Mouse (Mus musculus): ENCODE results near the gene Susd4.

Susd4 gene

DNA sequence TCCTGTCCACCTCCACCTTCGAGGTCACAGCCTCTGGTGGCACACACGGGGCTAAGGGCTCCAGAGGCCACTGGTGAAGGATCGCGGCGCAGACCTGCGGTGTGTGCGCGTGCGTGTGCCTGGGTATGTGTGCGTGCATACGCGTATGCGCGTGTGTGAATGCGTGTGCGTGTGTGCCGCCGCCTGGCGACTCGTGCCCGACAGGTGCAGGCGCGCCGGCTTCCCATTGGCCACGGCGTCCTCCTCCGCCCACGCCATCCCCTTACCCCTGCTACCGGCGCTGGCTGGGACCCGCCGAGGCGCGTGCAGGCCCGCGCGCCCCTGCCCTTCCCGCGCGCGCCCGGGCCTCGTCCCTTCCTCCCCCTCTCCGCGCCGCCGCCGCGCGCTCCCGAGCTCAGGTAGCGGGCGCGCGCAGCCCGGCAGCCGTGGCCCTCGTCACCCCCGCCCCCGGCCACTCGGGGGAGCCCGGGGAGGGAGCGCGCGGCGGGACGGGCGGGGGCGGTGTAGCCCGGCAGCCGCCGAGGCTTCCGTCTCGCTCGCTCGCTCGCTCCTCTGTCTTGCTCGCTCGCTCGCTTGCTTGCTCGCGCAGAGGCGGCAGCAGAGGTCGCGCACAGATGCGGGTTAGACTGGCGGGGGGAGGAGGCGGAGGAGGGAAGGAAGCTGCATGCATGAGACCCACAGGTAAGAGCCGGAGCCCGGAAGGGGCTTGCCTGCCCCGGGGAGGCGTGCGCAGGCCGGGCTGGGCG lies at the start of gene Susd4:
Gene Susd4 (plus strand): TSS at position 145 of the 746 bp plus-strand sequence.
- peak; percentile 62 for DNase-seq (ENCODE audit: low spot score)

DNA sequence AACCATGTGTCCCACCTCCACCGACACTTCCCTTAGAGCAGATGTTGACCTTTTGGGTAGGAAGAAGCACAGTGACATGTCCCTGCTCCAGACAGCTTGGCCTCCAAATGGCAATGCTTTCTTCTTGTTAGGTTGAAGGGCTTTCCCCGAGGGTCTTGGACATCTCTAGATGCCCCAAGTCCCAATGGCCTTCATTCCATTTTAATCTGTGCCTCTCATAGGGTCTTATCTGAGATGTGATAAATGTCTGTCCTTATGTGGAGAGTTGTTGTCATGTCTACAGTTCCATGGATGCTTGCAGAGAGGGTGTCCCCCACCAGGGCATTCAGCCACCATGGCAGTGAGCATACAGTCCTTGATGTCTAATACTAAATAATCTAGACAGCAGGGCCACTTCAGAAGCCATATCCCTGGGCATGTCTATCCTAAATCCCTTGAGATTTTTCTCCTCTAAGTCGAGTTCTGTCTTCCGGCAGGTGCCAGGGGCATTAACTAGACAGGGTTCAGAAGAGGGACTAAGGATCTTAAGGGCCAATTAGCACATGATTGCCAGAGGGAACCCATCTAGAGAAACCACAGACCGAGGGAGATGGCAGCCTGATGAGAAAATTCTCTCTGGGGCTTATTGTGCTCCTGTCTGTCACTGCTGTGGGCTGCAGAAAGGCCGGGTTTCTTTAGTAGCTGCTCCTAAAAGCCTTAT lies 49.3 kb upstream of the Susd4 start:
- DNase-seq (ENCODE audit: low spot score) = no peak

DNA sequence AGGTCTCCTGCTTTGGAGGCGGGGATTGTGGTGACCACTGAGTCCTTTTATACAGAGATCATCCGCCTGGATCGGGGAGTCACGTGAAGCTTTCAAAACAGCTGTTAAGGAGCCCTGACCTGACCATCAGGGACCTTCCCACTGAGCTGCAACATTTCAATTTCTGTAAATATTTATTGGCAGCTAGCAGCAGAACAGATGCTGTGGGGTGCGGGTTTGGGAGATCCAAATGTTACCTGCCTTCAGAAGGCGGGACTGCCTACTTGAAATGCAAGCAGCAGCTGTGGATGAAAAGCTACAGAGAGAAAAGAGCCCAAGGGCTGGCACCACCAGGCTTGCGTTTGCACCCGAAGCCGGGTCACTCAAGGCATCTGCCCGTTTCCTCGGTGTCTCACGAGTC lies 36.1 kb upstream of the Susd4 start:
- no peak for DNase-seq (ENCODE audit: low spot score)

DNA sequence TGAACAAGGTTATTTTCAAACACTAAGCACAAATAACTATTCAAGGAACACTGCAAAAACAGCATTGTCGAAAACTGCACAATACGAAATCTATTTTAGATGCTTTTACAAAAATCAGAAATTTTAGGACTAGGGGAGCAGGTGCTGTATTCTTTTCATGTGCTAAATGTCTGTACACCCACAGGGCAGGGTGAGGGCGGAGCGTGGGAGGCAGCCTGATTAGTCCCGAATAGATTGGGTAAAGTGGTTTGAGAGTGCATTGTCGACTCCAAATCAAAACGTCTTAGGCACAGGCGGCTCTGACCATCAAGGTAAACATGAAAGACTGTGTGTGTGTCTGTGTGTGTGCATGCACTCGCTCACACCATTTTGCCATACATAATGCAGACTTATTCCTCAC lies 34.7 kb upstream of the Susd4 start:
- no peak for DNase-seq (ENCODE audit: low spot score)

DNA sequence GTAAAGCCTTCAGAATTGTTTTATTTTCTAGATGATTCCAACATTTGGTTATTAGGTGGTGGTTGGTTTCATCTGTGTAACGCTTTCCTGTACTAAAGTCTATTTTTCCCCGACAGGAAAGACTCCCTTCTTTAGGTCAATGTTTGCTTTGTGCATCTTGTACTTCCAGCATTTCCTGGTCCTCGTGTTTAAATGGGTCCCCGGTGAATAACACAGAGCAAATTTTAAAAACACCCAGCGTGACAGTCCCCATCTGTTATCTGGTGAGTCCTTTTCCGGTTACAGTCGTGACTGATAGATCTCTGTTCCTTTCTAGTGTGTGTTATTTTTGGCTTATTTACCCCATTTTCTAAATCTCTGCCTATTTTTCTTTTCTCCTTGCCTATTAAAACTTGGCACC lies 31.0 kb upstream of the Susd4 start:
- DNase-seq (ENCODE audit: low spot score) = no peak

DNA sequence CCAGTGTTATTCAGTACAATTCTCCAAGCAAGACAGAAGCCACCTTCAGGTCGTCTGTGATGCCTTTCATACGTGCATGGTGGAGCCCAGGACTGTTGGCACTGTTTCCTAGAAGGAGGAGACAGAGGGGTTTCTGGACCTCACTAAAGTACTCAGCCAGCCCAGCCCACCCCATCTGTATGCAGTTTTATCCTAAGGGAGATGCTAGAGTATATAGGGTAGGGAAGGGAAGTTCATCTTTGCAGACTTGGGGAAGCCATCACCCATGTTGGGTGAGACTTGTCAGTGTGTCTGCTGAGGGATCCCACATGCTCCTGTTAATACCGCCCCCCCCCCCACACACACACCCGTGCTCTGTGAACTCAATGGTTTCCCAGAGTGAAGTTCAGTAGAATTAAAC lies 27.8 kb upstream of the Susd4 start:
- DNase-seq (ENCODE audit: low spot score) = no peak

DNA sequence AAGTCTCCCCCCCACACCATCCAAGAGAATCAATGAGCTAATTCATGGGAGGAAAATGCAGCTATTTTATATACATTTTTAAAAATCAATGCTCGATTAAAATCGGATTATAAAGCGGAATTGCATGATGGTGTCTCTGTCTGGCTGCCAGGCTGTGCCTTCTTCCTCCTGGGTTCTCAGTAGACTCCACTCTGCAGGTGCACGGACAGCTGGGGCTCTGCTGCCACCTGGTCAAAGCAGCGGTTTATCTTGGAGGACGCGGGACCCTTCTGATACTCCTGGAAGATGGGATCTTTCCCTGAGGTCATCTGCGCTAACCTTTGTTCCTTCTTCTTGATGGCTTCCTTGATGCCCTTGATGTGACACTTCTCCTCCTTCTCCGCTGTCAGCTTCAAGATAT lies 16.6 kb upstream of the Susd4 start:
- no peak for DNase-seq (ENCODE audit: low spot score)

DNA sequence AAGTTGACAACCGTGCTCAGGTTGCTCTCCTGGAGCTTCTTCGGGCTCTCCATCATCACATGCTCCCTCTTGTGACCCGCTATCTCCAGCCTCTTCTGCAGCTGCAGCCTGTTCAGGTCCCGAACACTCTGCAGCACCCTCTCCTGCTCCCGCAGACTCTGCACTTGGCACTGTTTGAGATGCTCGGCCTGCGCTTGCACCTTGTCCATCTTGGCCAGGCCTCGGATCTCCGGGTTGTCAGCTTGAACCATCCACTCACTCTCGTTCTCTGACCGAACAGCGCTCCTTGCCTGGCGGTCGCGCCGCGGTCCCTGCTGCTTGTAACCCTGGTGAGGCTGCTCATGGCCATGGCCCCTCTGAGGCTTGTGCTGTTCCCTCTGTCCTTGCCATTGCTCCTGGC lies 15.8 kb upstream of the Susd4 start:
- no peak for DNase-seq (ENCODE audit: low spot score)

DNA sequence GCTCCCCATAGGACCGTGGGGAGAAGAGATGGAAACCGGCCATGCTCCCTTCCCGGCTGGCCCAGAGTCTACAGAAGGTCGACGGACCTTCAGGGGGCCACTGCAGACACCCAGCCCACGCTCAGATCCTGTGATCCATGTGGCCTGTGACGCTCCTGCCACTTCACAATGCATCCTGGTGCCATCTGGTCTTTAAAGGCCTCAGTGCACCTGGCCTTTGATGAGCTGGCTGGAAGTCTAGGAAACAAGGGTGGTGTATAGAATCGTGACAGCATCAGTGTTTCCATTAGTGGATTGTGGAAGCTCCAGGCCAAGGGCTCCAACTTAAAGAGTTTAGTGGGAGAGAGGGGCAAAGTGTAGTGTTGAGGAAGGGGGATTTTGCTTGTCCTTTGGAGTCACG lies 14.6 kb upstream of the Susd4 start, which contains the start of gene Ccdc185:
Gene Ccdc185 (minus strand): TSS at position 101 of the 400 bp plus-strand sequence.
- no peak for DNase-seq (ENCODE audit: low spot score)

DNA sequence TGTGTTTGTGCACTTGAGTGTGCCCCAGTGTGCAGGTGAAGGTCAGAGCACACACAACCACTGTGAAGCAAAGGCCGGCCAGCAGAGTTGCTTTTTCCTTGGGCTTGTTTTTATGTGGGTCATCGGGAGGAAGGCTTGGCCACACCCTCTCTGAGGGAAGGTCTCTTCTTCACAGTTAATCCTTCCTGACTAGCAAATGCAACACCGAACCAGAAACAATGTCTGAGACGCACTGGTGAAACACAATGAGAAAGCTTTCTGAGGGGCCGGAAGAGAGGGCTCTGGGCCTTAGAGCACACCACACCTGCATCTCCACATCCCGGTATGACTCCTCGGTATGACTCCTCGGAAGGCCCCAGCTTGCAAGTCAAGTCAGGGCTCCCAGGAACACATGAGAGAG lies 12.4 kb upstream of the Susd4 start:
- no peak for DNase-seq (ENCODE audit: low spot score)

DNA sequence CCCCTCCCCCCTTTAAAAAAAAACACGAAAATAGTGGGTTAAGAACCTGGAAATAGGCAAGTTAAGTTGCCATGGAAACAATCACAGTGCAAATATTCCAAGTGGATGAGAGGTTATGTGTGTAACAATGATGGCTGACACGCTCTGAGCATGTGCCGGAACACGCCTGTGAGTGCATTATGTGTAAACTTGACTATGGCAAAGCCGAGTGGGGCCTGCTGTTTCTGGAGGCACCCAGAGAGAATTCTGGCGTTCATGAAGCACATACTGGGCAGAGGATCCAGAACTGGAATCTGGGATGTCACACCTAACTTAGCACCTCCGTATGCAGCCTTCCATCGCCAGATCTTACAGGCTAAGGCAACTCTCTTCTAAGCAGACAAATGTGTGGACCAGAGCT lies 10.0 kb upstream of the Susd4 start:
- no peak for DNase-seq (ENCODE audit: low spot score)

DNA sequence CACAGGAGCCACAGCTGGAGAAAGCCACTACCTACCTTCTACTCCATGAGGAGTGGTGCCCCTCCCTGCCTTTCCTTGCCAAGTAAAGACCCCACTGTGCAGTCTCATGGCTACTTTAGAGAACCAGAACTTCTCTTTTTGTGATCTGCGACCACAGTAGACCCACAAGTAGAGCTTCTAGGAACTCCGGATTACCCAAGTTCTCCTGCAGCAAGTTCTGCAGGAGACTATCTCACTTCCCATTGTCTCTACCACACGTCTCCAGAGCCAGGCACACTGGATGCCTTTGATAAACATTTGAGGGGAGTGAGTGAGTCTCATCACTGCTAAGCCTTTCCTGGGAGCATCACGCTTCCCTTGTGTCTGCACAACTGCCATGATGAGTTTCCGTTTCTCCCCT lies 8.8 kb upstream of the Susd4 start:
- DNase-seq (ENCODE audit: low spot score) = no peak

DNA sequence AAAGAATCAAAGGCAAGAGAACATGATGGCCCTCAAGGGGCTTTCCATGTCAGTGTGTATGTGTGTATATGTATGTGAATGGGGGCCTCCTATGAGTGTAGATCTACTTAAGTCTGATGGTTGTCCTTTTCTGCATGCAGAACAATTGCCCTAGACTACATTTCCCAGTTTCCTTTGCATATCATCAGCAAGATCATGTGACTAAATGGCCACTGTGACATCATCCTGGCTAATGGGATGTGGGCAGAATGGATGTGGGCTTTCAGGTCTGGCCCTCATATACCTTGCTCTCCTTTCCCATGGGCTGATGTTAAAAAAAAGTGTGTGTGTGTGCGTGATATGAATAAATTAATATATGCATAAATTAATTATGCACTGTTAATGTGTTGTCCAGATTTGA lies 4.9 kb upstream of the Susd4 start:
- DNase-seq (ENCODE audit: low spot score) = no peak

DNA sequence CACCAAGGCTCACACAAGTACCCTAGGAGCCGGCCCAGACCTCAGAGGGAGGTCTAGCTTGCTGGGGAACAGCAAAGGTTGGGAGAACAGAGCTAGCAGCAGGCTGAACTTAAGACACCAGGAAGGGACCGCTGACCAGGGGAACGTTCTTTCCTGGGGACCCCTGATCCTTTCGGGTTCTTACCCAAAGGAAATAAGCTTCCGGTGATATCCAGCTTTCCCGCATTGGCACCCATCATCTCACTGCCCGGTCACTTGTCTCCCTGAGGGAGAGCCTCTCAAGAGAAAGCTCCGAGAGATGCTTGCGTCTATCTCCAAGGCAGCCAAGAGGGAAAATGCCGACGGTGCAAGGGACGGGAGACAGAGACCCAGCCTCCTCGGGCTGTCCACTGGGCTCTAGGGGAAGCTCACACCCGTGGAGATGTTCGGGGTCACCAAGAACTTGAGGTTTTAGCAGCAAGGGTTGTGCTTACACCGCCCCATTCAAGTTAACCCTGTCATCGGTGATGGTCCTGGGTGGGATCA lies 407 bp upstream of the Susd4 start:
- no peak for DNase-seq (ENCODE audit: low spot score)

DNA sequence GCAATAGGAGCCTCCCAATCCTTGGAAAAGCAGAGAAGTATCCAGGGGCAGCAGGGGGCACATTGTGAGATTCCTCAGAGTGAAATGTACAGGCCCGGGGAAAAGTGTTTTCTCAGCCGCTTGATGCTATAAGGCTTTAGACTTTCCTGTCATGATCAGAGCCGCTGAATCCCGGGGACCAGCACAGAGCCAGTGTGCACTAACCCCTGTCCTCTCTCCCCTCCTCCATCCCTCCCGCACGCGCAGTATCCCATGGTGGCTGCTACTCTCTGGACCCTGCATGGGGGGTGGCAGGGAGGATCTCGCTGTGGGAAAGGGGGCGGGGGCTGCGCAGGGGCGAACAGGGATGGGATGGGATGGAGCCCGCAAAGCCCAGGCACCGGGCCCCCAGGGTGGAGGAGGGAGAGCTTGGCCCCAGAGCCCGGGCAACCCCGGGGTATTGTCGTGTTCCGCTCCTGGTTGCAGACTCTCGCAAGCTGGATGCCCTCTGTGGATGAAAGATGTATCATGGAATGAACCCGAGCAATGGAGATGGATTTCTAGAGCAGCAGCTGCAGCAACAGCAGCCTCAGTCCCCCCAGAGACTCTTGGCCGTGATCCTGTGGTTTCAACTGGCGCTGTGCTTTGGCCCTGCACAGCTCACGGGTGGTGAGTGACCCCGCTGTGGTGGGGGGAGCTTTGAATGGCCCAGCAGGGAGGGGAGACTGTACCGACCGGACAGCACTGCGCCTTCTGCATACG lies 1.1 kb downstream of the Susd4 start:
- no peak for DNase-seq (ENCODE audit: low spot score)

DNA sequence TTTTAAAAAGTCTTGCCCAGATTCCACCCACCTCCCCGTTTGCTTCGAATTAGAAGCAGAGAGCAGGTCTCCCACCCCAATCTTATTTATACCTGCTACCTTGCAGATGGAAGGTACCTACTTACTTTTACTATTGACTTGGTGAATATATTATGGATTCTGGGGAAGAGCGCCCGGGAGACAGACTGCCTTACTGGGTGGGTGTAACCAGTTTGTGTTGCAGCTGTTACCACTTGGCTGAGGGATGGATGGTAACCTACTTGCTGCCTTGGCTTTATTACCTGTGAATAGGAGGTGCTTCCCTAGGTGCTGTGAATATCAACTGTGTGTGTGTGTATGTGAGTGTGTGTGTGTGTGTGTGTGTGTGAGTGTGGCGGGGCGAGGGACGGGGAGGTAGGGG lies 11.9 kb downstream of the Susd4 start:
- DNase-seq (ENCODE audit: low spot score) = no peak

DNA sequence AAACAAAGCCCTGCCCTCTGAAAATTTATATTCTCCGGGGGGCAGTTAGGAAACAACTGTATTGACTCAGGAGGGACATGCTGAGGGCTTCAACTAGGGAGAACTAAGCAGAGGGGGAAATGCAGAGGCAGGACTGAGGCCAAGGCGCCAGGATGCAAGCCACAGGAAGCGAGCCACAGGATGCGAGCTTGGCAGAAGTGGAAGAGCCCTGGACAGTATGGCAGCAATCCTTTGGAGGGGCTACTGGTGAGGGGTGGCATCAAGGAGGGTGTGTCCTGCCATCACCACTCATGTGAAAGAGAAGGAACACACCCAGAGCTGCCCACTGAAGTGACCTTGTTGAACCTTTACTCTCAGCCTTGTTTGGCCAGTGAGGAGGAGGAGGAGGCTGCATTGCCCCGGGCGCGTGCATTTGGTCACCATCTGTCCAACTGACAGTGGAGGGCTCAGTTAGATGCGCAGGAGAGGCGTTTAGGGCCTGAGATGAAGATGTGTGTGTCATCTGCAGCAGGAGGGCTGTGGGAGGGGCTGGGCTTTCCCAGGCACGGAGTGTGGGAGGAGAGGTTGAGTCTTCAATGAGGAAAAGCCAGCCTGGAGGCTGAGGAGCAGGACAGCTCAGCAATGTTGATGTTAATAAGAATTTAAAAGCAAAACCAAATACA lies 13.2 kb downstream of the Susd4 start:
- DNase-seq (ENCODE audit: low spot score) = no peak

DNA sequence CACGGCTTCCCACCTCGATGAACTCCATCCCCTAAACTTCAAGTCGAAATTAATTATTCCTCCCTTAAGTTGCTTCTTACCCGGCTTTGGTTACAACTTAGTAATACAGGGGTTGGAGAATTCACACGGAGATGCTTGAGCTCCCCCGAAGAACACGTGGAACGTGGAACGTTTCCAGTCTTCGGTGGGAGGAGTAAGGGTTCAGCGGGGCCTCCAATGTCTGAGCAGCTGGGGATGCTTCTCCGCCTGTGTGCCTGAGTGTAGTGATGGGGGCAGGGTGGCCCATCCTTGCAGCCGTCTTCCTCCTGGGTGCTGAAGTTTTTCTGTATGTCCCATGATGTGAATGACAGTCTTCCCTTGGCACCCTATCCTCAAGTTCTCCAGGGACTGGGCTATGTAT lies 14.6 kb downstream of the Susd4 start:
- DNase-seq (ENCODE audit: low spot score) = no peak

DNA sequence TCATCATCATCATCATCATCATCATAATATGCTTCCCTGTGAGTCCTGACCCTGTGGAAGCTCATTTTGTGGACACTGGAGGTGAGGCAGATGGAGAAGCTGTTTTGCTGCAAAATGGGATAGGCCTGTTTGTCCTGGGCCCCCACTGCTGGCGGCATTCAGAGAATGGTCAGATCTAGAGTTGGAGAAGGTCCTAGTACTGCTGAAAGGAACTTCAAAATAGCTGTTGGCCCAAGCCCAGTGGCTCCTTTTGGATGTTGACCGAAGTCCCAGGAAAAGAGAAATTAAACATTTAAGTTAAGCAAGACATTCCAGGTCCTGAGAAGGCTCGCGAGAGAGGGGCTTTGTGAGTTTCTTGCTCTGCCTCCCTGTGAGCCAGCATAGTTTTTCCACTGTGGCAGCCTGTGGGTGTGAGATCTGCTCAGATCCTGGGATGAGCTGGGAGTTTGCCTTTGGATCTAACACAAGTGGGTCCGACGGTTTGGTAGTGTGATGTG lies 15.4 kb downstream of the Susd4 start:
- DNase-seq (ENCODE audit: low spot score) = no peak

DNA sequence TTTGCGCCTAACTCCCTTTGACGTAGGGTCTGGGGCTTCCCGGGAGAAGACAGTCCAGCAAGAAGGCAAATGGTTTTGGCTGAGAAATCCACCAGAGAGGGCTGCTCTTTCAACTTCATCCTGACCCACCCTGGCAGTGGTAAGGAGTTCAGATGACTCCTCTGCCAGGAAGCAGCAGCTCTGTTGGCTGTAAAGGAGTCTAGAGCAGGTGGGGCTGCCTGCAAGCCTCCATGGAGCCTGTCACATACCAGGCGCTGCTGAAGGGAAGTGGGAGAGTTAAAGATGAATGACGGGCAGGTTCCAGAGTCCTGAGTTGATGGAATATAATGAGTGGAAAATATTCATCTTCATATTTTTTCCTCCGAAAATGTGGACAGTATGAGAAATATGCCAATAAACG lies 20.1 kb downstream of the Susd4 start:
- DNase-seq (ENCODE audit: low spot score) = no peak

DNA sequence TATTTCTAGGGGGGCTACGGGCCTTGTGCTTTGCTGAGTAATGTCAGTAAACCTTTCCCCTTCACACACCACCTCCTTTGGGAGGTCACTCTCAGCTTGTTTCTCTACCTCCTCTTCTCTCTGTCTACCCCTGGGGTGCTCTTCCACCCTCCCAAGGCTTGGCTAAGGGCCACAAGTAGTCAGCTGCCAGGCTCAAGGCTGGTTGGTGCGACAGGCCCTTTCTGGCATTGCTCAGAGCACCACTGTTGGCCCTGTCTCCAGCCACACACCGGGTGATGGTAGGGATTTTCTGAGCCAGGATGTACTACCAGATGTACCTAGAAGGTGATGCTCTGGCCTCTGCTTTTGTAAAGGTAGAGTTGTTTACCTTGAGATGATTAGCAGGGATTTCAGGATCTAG lies 21.1 kb downstream of the Susd4 start:
- DNase-seq (ENCODE audit: low spot score) = peak; percentile 22

DNA sequence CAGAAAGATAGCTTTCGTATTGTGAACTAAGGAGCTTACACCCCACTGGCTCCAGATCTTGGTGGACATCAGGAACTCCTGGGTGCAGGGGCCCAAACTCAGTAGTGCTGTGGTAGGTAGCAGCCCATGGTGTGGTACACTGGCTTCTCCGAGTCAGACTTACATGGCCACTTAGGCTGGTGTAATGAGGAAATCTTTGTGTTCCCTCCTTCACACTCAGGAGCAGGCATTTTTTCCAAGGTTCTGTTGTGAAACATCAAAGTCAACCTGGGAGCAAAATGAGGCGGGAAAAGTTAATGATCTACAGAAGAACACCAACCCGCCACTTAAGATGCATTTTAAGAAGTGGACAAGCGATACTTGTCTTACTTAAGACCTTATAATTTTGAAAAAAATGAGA lies 21.8 kb downstream of the Susd4 start:
- no peak for DNase-seq (ENCODE audit: low spot score)

Measured in ovary, postnatal 36 days (tissue).